Mouse (Mus musculus) B cell, adult 67 days (primary cell): Measurements from ENCODE around the gene Mmel1. TPM values are rescaled to one million over a fixed set of nuclear protein-coding genes. Genes with fewer than 3 reads are reported as not detected.

Experiments
- total RNA-seq, 2 experiments: library from RNA; stranded (reverse); gene quantifications; 4 replicates each; pipeline ENCODE4 v1.2.4; 2023

Gene Mmel1
- not detected for total RNA-seq

GRCm38 (mm10) chr4:154869440-154869839 is at the start of gene Mmel1:
Mmel1 (plus strand) TSS chr4:154869585.

GRCm38 (mm10) chr4:154837170-154837569 is 32.2 kb upstream of the Mmel1 start, which contains the start of gene Ttc34:
Ttc34 (plus strand) TSS chr4:154837459.

GRCm38 (mm10) chr4:154898506-154899446 is 29.4 kb downstream of the Mmel1 start, which contains the start of gene Fam213b:
Fam213b (minus strand) TSS chr4:154899135.

GRCm38 (mm10) chr4:154928395-154929087 is 59.2 kb downstream of the Mmel1 start, which contains the start of gene Tnfrsf14:
Tnfrsf14 (minus strand) TSS chr4:154928563.

Other genes starting within 250 kb of the Mmel1 start
- 1 to 10 TPM in 1 of 2 experiments, under 1 TPM in 1; 0.53 to 1.4 TPM for gene Prdm16, start 232.7 kb upstream of the Mmel1 start, total RNA-seq
- gene Actrt2, start 201.7 kb upstream of the Mmel1 start, total RNA-seq, result not detected
- not detected for gene Ttc34, start 32.1 kb upstream of the Mmel1 start, total RNA-seq
- gene Fam213b, start 29.6 kb downstream of the Mmel1 start, total RNA-seq, result 1 to 10 TPM; 1.7 to 2.0 TPM
- gene Tnfrsf14, start 59.0 kb downstream of the Mmel1 start, total RNA-seq, result 10 to 100 TPM; 50.3 to 56.6 TPM
- 10 to 100 TPM; 15.1 to 19.4 TPM for gene Hes5, start 91.3 kb downstream of the Mmel1 start, total RNA-seq
- 100 to 1,000 TPM; 100 to 101 TPM for gene Pank4, start 94.5 kb downstream of the Mmel1 start, total RNA-seq
- gene Plch2, start 187.2 kb downstream of the Mmel1 start, total RNA-seq, result not detected
- 10 to 100 TPM in 1 of 2 experiments, 1 to 10 TPM in 1; 9.2 to 16.4 TPM for gene Pex10, start 197.4 kb downstream of the Mmel1 start, total RNA-seq
- gene Rer1, start 216.8 kb downstream of the Mmel1 start, total RNA-seq, result 10 to 100 TPM; 53.9 to 54.2 TPM
- 1 to 10 TPM; 3.3 to 4.2 TPM for gene Morn1, start 217.0 kb downstream of the Mmel1 start, total RNA-seq